Mouse (Mus musculus) kidney, postnatal 10 days (tissue): ENCODE data around the gene Cyp2d9.
"Not testable (repeated sequence)": the region's sequence is repeated elsewhere in the genome, so short reads cannot be mapped to it uniquely, and the experiment has no call there.

Source experiments
- DNase-seq: peaks from one replicate; pipeline ENCODE4 v3.0.0; 2021; ENCODE audit warnings: mixed read lengths

The Cyp2d9 gene

GRCm38 (mm10) chr15:82452133-82452532, 18.9 kb downstream of the Cyp2d9 start:
- not testable (repeated sequence) for DNase-seq

GRCm38 (mm10) chr15:82453501-82453900, 20.3 kb downstream of the Cyp2d9 start:
- not testable (repeated sequence) for DNase-seq

- not testable (repeated sequence) for DNase-seq
Observed at GRCm38 (mm10) chr15:82456086-82456790, 23.0 kb downstream of the Cyp2d9 start.

GRCm38 (mm10) chr15:82457064-82458021, 24.1 kb downstream of the Cyp2d9 start:
- no peak for DNase-seq

- not testable (repeated sequence) for DNase-seq
Observed at GRCm38 (mm10) chr15:82459266-82459665, 26.0 kb downstream of the Cyp2d9 start.

GRCm38 (mm10) chr15:82464701-82465100, 31.5 kb downstream of the Cyp2d9 start:
- DNase-seq, result no peak

GRCm38 (mm10) chr15:82494273-82494672, 61.0 kb downstream of the Cyp2d9 start:
- not testable (repeated sequence) for DNase-seq
